Mouse (Mus musculus) layer of hippocampus, postnatal 36 days (tissue): Measurements from ENCODE around the gene Smim27. TPM values are rescaled to one million over a fixed set of nuclear protein-coding genes. Genes with fewer than 3 reads are reported as not detected.
A peak's percentile ranks its signal among the peaks of the same experiment; 100 is the strongest.
"Not testable (repeated sequence)": the region's sequence is repeated elsewhere in the genome, so short reads cannot be mapped to it uniquely, and the experiment has no call there.

ENCODE experiments used
- DNase-seq, 2 experiments: peaks; one replicate each; pipeline ENCODE4 v3.0.0; 2022
- total RNA-seq, 2 experiments: library from RNA; stranded (reverse); gene quantifications; 2 replicates each; pipeline ENCODE4 v1.2.3; 2021

The Smim27 gene
- total RNA-seq, 2 experiments from 2014 or later = 12.9 to 14.9 TPM

GRCm38 (mm10) chr4:40264321-40264720 is 5.1 kb upstream of the Smim27 start:
- DNase-seq = no peak

DNA sequence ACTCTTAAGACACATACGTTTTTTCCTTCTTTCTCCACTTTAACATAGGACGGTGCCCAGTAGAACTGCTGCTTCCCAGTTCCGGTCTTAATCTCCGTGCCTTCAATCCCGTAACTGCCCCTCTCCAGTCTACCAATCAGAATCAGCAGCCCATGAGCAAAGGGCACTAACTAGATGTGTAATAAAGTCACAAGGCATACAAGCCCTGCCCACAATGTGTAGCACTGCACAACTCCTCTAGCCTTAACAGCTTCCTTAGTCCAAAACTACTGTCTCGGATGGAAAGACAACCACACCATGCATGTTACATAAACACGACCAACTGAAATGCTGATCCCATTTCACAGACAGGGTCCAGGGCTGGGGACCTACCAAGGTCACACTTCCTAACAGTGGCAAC is 1.7 kb upstream of the Smim27 start:
- peak in 1 of 2 experiments; percentile 10 for DNase-seq

GRCm38 (mm10) chr4:40268204-40268813 is 1.1 kb upstream of the Smim27 start:
- peak; percentile 93 to 94 for DNase-seq

GRCm38 (mm10) chr4:40268835-40269234 is 544 bp upstream of the Smim27 start:
- peak in 1 of 2 experiments; percentile 13 for DNase-seq

DNA sequence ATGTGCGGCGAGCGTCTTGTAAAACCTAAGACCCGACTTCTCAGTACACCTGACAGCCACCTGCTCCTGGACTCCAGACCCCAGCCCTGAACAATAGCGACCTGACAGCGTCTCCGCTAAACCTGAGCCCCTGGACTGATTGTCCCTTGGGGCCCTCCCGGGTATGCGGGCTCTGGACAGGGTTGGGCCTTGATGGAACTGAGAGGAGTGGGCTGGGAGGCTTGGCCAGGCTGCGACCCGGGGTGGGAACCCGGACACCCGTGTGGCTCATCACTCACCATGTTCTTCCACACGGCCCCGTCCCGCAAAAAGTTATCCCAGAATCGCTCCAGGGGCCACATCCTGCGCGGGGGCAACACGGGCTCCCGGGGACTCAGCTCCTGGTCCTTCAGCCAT is 9.5 kb downstream of the Smim27 start:
- DNase-seq = no peak

DNA sequence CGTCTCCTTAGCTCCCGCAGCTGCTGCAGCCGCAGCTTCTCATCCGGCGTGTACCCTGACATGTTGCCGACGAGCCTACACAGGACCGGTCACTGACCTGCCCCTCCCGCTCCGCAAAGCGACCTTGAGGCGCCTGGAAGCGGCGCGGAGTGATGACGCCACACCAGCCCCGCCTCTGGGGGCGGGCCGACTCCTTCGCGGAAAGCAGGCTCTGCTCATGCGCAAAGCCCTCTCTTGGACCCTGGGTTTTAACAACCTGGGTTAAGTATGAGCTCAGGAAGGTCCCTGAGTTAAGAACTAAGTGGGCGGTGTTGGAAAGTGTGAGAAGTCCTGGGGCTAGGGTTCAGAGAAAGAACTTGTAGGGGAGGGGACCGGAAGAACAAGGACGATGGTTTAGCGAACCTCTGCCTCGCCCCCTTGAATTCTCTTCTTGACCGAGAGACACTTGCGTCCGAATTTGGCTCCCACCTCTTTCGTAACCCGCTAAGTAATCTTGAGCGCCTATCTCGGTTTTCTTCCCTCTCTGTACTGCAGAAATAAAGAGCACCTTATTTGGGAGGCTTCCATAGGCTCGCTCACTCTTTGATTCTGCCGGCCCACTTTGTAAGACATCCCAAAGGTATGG is 10.0 kb downstream of the Smim27 start, which contains the start of gene Ndufb6:
Ndufb6 (minus strand) TSS at position 146 of the 625 bp plus-strand sequence.
- DNase-seq = peak; percentile 92 to 93

DNA sequence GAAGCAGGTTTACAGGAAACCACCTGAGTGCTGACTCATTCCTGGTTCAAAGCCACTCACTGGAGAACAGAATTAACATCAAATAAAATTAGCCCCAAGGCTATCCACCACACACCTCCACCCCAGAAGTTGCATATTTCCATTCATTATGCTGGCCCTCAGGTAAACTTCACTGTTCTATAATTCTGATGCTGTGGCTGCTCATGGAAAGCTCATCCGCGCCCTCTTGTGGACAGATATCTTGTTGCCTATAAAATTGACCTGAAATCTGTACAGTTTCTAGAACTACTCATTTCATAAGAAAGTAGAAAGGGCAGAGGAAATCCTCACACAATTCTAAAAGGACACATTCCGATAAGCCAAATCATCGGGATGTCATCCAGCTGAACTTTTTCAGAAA is 16.2 kb downstream of the Smim27 start:
- DNase-seq = peak; percentile 34 to 65

DNA sequence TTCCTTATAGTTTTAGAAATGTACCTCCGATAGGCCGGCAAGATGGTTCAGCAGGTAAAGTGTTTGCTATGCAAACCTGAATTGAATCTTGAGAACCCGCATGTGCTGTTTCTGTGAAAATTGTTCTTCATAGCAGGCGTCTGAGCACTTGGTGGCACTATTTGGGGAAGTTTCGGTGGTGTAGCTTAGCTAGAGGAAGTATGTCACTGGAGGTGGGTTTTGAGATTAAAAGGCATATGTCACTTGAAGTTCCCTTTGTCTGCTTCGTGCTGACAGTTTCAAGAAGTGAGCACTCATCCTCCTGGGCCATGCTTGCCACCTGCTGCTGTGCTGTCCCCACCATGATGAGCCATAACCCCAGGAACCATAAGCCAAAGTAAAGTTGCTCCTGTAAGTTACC is 18.0 kb downstream of the Smim27 start:
- no peak for DNase-seq

DNA sequence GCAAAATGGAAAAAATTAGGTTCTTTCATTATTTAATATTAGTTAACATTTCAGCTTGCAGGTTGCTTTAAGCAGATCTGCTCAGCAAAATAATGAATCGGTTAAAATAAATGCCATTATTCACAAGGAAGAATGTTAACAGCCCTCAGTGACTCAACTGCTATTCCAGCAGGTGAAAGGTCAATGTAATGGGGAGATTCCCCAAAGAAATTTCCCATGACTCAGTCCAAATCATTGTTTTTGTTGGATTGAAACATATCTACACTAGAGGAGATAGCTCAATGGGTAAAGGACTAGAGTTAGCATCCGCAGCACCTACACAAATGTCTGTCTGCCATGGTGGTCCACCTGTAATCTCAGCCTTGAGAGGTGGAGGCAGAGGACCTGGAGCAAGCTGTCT is 19.7 kb downstream of the Smim27 start:
- no peak for DNase-seq

- not testable (repeated sequence) for DNase-seq
These were observed 22.1 kb downstream of the Smim27 start for GRCm38 (mm10) chr4:40291511-40291910.

- DNase-seq = no peak
These were observed 29.8 kb downstream of the Smim27 start for GRCm38 (mm10) chr4:40299169-40299568.

GRCm38 (mm10) chr4:40301076-40301789 is 31.9 kb downstream of the Smim27 start:
- DNase-seq = peak; percentile 73 to 76

- no peak for DNase-seq
These were observed 33.2 kb downstream of the Smim27 start for GRCm38 (mm10) chr4:40302445-40303125.

DNA sequence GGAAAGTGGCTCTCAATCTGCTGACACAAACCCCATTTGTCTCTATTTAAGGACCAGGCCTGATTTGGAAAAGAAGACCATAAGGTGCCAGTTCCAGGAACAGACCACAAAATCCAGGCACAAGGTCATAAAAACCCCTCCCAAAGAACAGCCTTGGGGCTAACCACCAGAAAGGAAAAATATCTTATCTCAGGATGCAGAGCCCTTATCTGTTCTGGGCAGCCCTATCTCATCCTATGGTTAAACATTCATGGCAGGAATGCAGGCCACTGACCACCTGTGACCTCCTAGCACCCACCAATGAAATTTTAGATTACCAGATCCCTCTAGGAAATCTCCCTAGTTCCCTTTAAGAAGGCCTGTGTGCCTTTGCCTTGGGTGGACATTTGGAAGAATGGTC is 40.3 kb downstream of the Smim27 start:
- no peak for DNase-seq

- no peak for DNase-seq
These were observed 41.5 kb downstream of the Smim27 start for GRCm38 (mm10) chr4:40310796-40311383.

- DNase-seq = no peak
These were observed 42.8 kb downstream of the Smim27 start for GRCm38 (mm10) chr4:40312213-40312612.

- no peak for DNase-seq
These were observed 43.6 kb downstream of the Smim27 start for GRCm38 (mm10) chr4:40313026-40313425.

GRCm38 (mm10) chr4:40317404-40317803 is 48.0 kb downstream of the Smim27 start:
- no peak for DNase-seq
